Mouse (Mus musculus): ENCODE measurements around the gene Cdca7.

The Cdca7 gene

GRCm38 (mm10) chr2:72475797-72476485, at the start of gene Cdca7:
Gene Cdca7 (plus strand): TSS chr2:72476159.
- POLR2A ChIA-PET: interaction anchor here (0.5 to 6.9 kb wide), 40 partner anchors 9 to 1315 kb away, joined by 3 to 55 read pairs (median 4); partner anchors contain the start of genes Gpr155 (in 1 of the 4) and Sp3 (in 1 of the 4)
- CTCF ChIA-PET: interaction anchor here in 3 of 4 experiments (0.7 to 1.3 kb wide), 4 partner anchors 16 to 241 kb away, joined by 3 to 4 read pairs (median 4); no protein-coding TSS in a partner anchor

GRCm38 (mm10) chr2:72426776-72427175, 49.2 kb upstream of the Cdca7 start:
- ChIA-PET CTCF (interaction anchor here in 1 of 4 experiments (0.6 kb wide), 1 partner anchor 852 kb away, joined by 3 read pairs; no protein-coding TSS in a partner anchor), POLR2A (no interaction called here)

GRCm38 (mm10) chr2:72427288-72427687, 48.7 kb upstream of the Cdca7 start:
- POLR2A ChIA-PET: no interaction called here

GRCm38 (mm10) chr2:72438941-72439533, 36.9 kb upstream of the Cdca7 start:
- ChIA-PET CTCF (no interaction called here), POLR2A (interaction anchor here in 1 of 4 experiments (0.6 kb wide), 1 partner anchor 538 kb away, joined by 5 read pairs; no protein-coding TSS in a partner anchor)

More at GRCm38 (mm10) chr2:72427288-72427687, 48.7 kb upstream of the Cdca7 start:
- CTCF ChIA-PET: no interaction called here

- CTCF ChIA-PET: interaction anchor here in 1 of 4 experiments (0.7 kb wide), 1 partner anchor 1525 kb away, joined by 4 read pairs; no protein-coding TSS in a partner anchor
- POLR2A ChIA-PET: interaction anchor here in 2 of 4 experiments (0.6 to 0.7 kb wide), 3 partner anchors 14 to 117 kb away, joined by 3 to 7 read pairs (median 3); no protein-coding TSS in a partner anchor
These were observed 34.9 kb upstream of the Cdca7 start for GRCm38 (mm10) chr2:72441010-72441409.

- ChIA-PET POLR2A (interaction anchor here in 2 of 4 experiments (0.6 to 1.1 kb wide), 2 partner anchors 30 to 33 kb away, joined by 3 to 4 read pairs; partner anchors contain the start of gene Cdca7 (in 1 of the 2)), CTCF (no interaction called here)
These were observed 33.1 kb upstream of the Cdca7 start for GRCm38 (mm10) chr2:72442825-72443224.

GRCm38 (mm10) chr2:72443960-72444359, 32.0 kb upstream of the Cdca7 start:
- POLR2A ChIA-PET: interaction anchor here in 2 of 4 experiments (1.8 to 7.0 kb wide), 2 partner anchors 34 to 36 kb away, joined by 4 to 55 read pairs; partner anchors contain the start of gene Cdca7 (in 1 of the 2)
- CTCF ChIA-PET: no interaction called here

- CTCF ChIA-PET: interaction anchor here in 1 of 4 experiments (1.1 kb wide), 1 partner anchor 12 kb away, joined by 3 read pairs; no protein-coding TSS in a partner anchor
- POLR2A ChIA-PET: interaction anchor here in 3 of 4 experiments (0.5 to 7.0 kb wide), 6 partner anchors 29 to 86 kb away, joined by 3 to 55 read pairs (median 4); partner anchors contain the start of gene Cdca7 (in 2 of the 3)
These were observed 29.9 kb upstream of the Cdca7 start for GRCm38 (mm10) chr2:72446106-72446505.

GRCm38 (mm10) chr2:72446615-72447014, 29.3 kb upstream of the Cdca7 start:
- CTCF ChIA-PET: interaction anchor here in 1 of 4 experiments (1.1 kb wide), 1 partner anchor 13 kb away, joined by 3 read pairs; no protein-coding TSS in a partner anchor
- POLR2A ChIA-PET: interaction anchor here in 3 of 4 experiments (0.5 to 7.0 kb wide), 10 partner anchors 9 to 85 kb away, joined by 3 to 55 read pairs (median 4); partner anchors contain the start of gene Cdca7 (in 2 of the 3)

GRCm38 (mm10) chr2:72453563-72453962, 22.4 kb upstream of the Cdca7 start:
- CTCF ChIA-PET: interaction anchor here in 1 of 4 experiments (0.6 kb wide), 1 partner anchor 602 kb away, joined by 3 read pairs; no protein-coding TSS in a partner anchor
- POLR2A ChIA-PET: interaction anchor here in 1 of 4 experiments (1.6 to 1.8 kb wide), 2 partner anchors 11 to 23 kb away, joined by 5 to 6 read pairs; partner anchors contain the start of gene Cdca7

- ChIA-PET CTCF (no interaction called here), POLR2A (interaction anchor here in 1 of 4 experiments (1.6 kb wide), 1 partner anchor 23 kb away, joined by 3 read pairs; no protein-coding TSS in a partner anchor)
These were observed 19.8 kb upstream of the Cdca7 start for GRCm38 (mm10) chr2:72456189-72456588.

GRCm38 (mm10) chr2:72464376-72465014, 11.5 kb upstream of the Cdca7 start:
- POLR2A ChIA-PET: interaction anchor here in 2 of 4 experiments (0.6 to 2.4 kb wide), 8 partner anchors 10 to 1793 kb away, joined by 3 to 7 read pairs (median 4); partner anchors contain the start of gene Cdca7 (in 1 of the 2)
- CTCF ChIA-PET: no interaction called here

- ChIA-PET CTCF (no interaction called here), POLR2A (no interaction called here)
These were observed 8.4 kb upstream of the Cdca7 start for GRCm38 (mm10) chr2:72467604-72468003.

- ChIA-PET CTCF (no interaction called here), POLR2A (interaction anchor here in 1 of 4 experiments (0.7 to 1.0 kb wide), 2 partner anchors 9 to 13 kb away, joined by 3 to 4 read pairs; no protein-coding TSS in a partner anchor)
These were observed 4.4 kb upstream of the Cdca7 start for GRCm38 (mm10) chr2:72471415-72472070.

- ChIA-PET POLR2A (interaction anchor here in 3 of 4 experiments (0.6 to 6.9 kb wide), 24 partner anchors 9 to 912 kb away, joined by 3 to 55 read pairs (median 4); partner anchors contain the start of gene Gpr155 (in 1 of the 3)), CTCF (interaction anchor here in 3 of 4 experiments (0.5 to 1.5 kb wide), 7 partner anchors 8 to 269 kb away, joined by 3 to 12 read pairs (median 3); no protein-coding TSS in a partner anchor)
These were observed 1.2 kb upstream of the Cdca7 start for GRCm38 (mm10) chr2:72474531-72475287.

- ChIA-PET POLR2A (interaction anchor here (0.5 to 6.9 kb wide), 38 partner anchors 8 to 1314 kb away, joined by 3 to 55 read pairs (median 4); partner anchors contain the start of gene Gpr155 (in 1 of the 4)), CTCF (interaction anchor here in 3 of 4 experiments (0.7 to 1.3 kb wide), 4 partner anchors 16 to 240 kb away, joined by 3 to 4 read pairs (median 4); no protein-coding TSS in a partner anchor)
These were observed 549 bp upstream of the Cdca7 start for GRCm38 (mm10) chr2:72475423-72475796.

Data from embryonic stem cell, embryonic (primary cell).